Mouse (Mus musculus) forebrain, embryonic 10.5 days (tissue): ENCODE measurements around the gene Vsig10l. TPM values are rescaled to one million over a fixed set of nuclear protein-coding genes. Genes with fewer than 3 reads are reported as not detected.

Experiments used
- DNase-seq: peaks from one replicate; pipeline ENCODE4 v3.0.0-alpha.2; 2017; ENCODE audit warnings: low spot score; ENCODE audit errors: extremely low spot score
- H3K27ac ChIP-seq: fragments of 300-500 bp; sonication (generic); 2 replicates; pipeline ENCODE4 v1.5.1; 2016; ENCODE audit warnings: mild to moderate bottlenecking
- H3K27me3 ChIP-seq: fragments of 300-500 bp; sonication (generic); 2 replicates; pipeline ENCODE4 v1.6.1; 2016; ENCODE audit warnings: mild to moderate bottlenecking; ENCODE audit not compliant: poor library complexity, severe bottlenecking
- H3K36me3 ChIP-seq: fragments of 300-500 bp; sonication (generic); replicated peaks from 2 replicates; pipeline ENCODE4 v1.6.1; 2016; ENCODE audit warnings: mild to moderate bottlenecking, moderate library complexity
- H3K4me1 ChIP-seq: fragments of 300-500 bp; sonication (generic); 2 replicates; pipeline ENCODE4 v1.6.1; 2016
- H3K4me3 ChIP-seq: fragments of 300-500 bp; sonication (generic); 2 replicates; pipeline ENCODE4 v1.5.1; 2016; ENCODE audit warnings: mild to moderate bottlenecking, moderate library complexity
- H3K9me3 ChIP-seq: fragments of 300-500 bp; sonication (generic); 2 replicates; pipeline ENCODE4 v1.6.1; 2016; ENCODE audit warnings: mild to moderate bottlenecking, moderate library complexity
- WGBS: fragments of 180-500 bp; shearing (Covaris S2); methylation state at CpG from one replicate; pipeline ENCODE4 v1.1.7; 2016; 5-methylcytosine and 5-hydroxymethylcytosine counted together
- polyA plus RNA-seq: library from polyadenylated mRNA; unstranded; fragments of >200 nt; fragmentation: Nextera tagmentation; extraction: Ambion mirVana; gene quantifications from 2 replicates; pipeline ENCODE4 v1.2.1, GENCODE M21; 2016

The Vsig10l gene
- polyA plus RNA-seq, 1 experiment from 2014 or later: 2.1 TPM

- Histone ChIP-seq H3K9me3 (no peaks in the 10 kb centered on the region), H3K36me3 (no peaks in the 10 kb centered on the region), H3K27ac (peak overlapping the region; percentile 88), H3K27me3 (no peaks in the 10 kb centered on the region; the same call in 1 of the 2 replicates), H3K4me1 (peaks cover 21% of the 10 kb centered on the region), H3K4me3 (peak overlapping the region; percentile 64)
- WGBS: 9% methylated on average over 9 of the region's 9 CpGs
- DNase-seq: no peak
These were observed 20.3 kb upstream of the Vsig10l start for GRCm38 (mm10) chr7:43442684-43443083.

GRCm38 (mm10) chr7:43443126-43443916 lies 19.6 kb upstream of the Vsig10l start:
- Histone ChIP-seq H3K4me1 (peaks cover 21% of the 10 kb centered on the region), H3K9me3 (no peaks in the 10 kb centered on the region), H3K36me3 (no peaks in the 10 kb centered on the region), H3K27ac (peak overlapping the region; percentile 88), H3K27me3 (no peaks in the 10 kb centered on the region; the same call in 1 of the 2 replicates), H3K4me3 (peak overlapping the region; percentile 64)
- DNase-seq: peak; percentile 72
- under 1% methylated on average over 36 of the region's 36 CpGs for WGBS

- Histone ChIP-seq H3K9me3 (no peaks in the 10 kb centered on the region), H3K4me1 (peaks cover 21% of the 10 kb centered on the region), H3K36me3 (no peaks in the 10 kb centered on the region), H3K4me3 (peak within 1 kb of the TSS; percentile 64), H3K27me3 (no peaks in the 10 kb centered on the region; the same call in 1 of the 2 replicates), H3K27ac (peak within 1 kb of the TSS; percentile 88)
- 0% methylated on average over 27 of the region's 27 CpGs for WGBS
- DNase-seq: peak; percentile 94
These were observed 19.0 kb upstream of the Vsig10l start, which contains the start of the genes Etfb and Gm45233 for GRCm38 (mm10) chr7:43443917-43444293. Gene Etfb (plus strand): TSS chr7:43444083. Gene Gm45233 (plus strand): TSS chr7:43444128.

- 86% methylated on average over 4 of the region's 4 CpGs for WGBS
- H3K36me3 ChIP-seq: peaks cover 13% of the 10 kb centered on the region
- no peaks in the 10 kb centered on the region for H3K9me3 ChIP-seq
- no peak overlapping the region for H3K4me3 ChIP-seq
- H3K4me1 ChIP-seq: peaks cover 16% of the 10 kb centered on the region
- no peak overlapping the region for H3K27ac ChIP-seq
- H3K27me3 ChIP-seq: no peaks in the 10 kb centered on the region
- no peak for DNase-seq
These were observed 15.2 kb upstream of the Vsig10l start for GRCm38 (mm10) chr7:43447801-43448200.

DNA sequence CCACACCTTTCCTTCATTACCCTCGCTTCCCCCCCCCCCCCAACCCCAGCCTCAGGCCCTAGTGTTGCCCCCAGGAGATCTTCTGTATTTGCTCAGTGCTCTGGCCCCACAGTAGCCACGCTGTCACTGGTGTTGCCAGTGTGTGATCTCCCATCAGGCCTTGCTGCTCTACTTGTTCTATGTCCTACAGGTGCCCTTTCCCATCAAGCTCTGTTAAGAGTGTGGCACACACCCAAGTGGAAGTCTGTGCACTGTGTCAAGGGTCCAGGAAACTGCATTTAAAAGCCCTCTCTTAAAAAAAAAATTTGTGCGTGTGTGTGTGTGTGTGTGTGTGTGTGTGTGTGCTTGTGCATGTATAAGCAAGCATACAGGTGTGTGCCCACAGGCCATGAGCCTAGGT lies 14.7 kb upstream of the Vsig10l start:
- Histone ChIP-seq H3K27ac (no peak overlapping the region), H3K27me3 (no peaks in the 10 kb centered on the region), H3K9me3 (no peaks in the 10 kb centered on the region), H3K36me3 (peaks cover 17% of the 10 kb centered on the region), H3K4me1 (peaks cover 11% of the 10 kb centered on the region), H3K4me3 (no peak overlapping the region)
- no peak for DNase-seq
- WGBS: 84% methylated on average over 2 of the region's 3 CpGs

DNA sequence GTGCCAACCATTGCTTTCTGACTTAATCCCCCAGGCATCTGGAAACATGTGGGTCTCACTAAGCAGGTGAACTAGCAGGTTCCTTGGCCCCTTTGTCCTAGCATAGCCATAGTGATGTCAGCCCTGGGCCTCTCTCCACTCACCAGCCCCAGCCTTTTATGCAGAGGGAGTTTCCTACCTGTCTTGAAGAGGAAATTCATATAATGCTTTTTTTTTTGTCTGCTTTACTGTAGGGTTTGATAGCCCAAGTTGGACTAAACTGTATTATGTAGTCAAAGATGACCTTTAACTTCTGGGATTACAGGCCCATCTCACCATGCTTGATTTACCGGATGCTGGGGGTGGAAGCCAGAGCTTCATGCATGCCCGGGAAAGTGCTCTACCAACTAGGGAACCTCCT lies 13.1 kb upstream of the Vsig10l start:
- no peak overlapping the region for H3K4me3 ChIP-seq
- 96% methylated on average over 2 of the region's 2 CpGs for WGBS
- H3K9me3 ChIP-seq: no peaks in the 10 kb centered on the region
- DNase-seq: no peak
- H3K4me1 ChIP-seq: peaks cover 4% of the 10 kb centered on the region
- H3K27ac ChIP-seq: no peak overlapping the region
- peaks cover 33% of the 10 kb centered on the region for H3K36me3 ChIP-seq
- no peaks in the 10 kb centered on the region for H3K27me3 ChIP-seq

DNA sequence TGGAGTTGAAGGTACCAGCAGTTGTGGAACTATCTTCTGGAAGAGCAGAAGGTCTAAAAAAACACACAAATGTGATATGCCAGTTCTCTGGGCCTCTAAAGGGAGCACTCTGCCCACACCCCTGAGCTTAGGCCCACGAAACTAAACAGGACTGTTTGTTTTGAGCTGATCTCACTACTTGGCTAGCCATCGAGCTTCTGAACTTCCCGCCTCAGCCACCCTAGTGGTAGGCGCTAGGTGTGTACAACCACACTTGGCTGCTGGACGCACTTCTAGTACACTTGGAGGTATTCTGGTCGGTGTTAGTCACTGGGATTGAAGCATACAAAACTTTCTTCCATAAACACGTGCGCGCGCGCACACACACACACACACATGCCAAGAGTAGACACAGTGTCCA lies 11.2 kb upstream of the Vsig10l start:
- 94% methylated on average over 11 of the region's 11 CpGs for WGBS
- no peak for DNase-seq
- H3K36me3 ChIP-seq: peaks cover 52% of the 10 kb centered on the region

DNA sequence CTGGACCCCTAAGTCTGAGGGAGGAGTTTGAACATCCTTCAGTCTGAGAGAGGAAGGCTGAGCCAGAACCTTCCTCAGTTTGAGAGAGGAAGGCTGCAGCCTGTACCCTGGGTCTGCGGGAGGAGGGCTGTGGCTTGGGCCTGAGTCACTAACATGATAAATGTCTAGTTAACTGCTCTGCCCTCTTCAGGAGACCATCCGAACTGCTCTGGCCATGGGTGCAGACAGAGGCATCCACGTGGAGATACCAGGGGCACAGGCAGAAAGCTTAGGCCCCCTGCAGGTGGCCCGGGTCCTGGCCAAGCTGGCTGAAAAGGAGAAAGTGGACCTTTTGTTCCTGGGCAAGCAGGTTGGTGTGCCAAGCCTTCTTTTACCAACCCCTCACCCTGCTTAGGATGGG lies 10.3 kb upstream of the Vsig10l start:
- H3K27me3 ChIP-seq: no peaks in the 10 kb centered on the region
- H3K4me1 ChIP-seq: no peaks in the 10 kb centered on the region
- H3K27ac ChIP-seq: no peak overlapping the region
- DNase-seq: no peak
- H3K4me3 ChIP-seq: no peak overlapping the region
- H3K9me3 ChIP-seq: no peaks in the 10 kb centered on the region
- H3K36me3 ChIP-seq: peaks cover 61% of the 10 kb centered on the region
- WGBS: 36% methylated on average over 4 of the region's 4 CpGs

More for the DNA sequence above, 11.2 kb upstream of the Vsig10l start:
- H3K4me1 ChIP-seq: no peaks in the 10 kb centered on the region
- H3K27ac ChIP-seq: no peak overlapping the region
- H3K4me3 ChIP-seq: no peak overlapping the region
- no peaks in the 10 kb centered on the region for H3K9me3 ChIP-seq
- no peaks in the 10 kb centered on the region for H3K27me3 ChIP-seq

GRCm38 (mm10) chr7:43453599-43454355 lies 9.2 kb upstream of the Vsig10l start:
- H3K9me3 ChIP-seq: no peaks in the 10 kb centered on the region
- H3K27ac ChIP-seq: no peak overlapping the region
- H3K4me3 ChIP-seq: no peak overlapping the region
- no peaks in the 10 kb centered on the region for H3K27me3 ChIP-seq
- no peaks in the 10 kb centered on the region for H3K4me1 ChIP-seq
- DNase-seq: no peak
- H3K36me3 ChIP-seq: peaks cover 66% of the 10 kb centered on the region
- 96% methylated on average over 14 of the region's 14 CpGs for WGBS

GRCm38 (mm10) chr7:43454371-43454770 lies 8.6 kb upstream of the Vsig10l start:
- H3K36me3 ChIP-seq: peaks cover 66% of the 10 kb centered on the region
- WGBS: 93% methylated on average over 6 of the region's 6 CpGs

GRCm38 (mm10) chr7:43463976-43464375 lies 1.0 kb downstream of the Vsig10l start:
- 90% methylated on average over 7 of the region's 7 CpGs for WGBS
- DNase-seq: no peak
- H3K36me3 ChIP-seq: no peaks in the 10 kb centered on the region
- peaks cover 49% of the 10 kb centered on the region for H3K27me3 ChIP-seq
- no peaks in the 10 kb centered on the region for H3K9me3 ChIP-seq
- H3K4me3 ChIP-seq: no peak overlapping the region
- no peak overlapping the region for H3K27ac ChIP-seq
- peaks cover 19% of the 10 kb centered on the region for H3K4me1 ChIP-seq

More at GRCm38 (mm10) chr7:43454371-43454770, 8.6 kb upstream of the Vsig10l start:
- Histone ChIP-seq H3K4me1 (no peaks in the 10 kb centered on the region), H3K27me3 (no peaks in the 10 kb centered on the region), H3K4me3 (no peak overlapping the region), H3K27ac (no peak overlapping the region), H3K9me3 (no peaks in the 10 kb centered on the region)
- no peak for DNase-seq

DNA sequence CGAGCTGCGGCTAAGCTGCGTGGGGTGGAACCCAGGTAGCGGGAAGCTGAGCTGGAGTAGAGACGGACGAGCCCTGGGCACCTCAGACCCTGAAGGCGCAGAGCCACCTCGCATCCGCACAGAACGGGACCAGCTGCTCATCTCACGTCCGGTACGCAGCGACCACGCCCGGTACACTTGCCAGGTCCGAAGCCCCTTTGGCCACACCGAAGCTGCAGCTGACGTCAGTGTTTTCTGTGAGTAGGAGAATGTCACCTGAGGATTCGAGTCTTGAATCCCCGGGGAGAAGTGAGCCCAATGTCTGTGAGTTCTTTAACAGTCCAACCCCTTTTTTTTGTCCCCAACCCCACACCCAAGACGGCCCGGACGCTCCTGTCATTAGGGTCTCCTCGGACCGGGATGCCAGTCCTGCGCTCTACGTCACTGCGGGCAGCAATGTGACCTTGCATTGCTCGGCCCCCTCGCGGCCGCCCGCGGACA lies 2.0 kb downstream of the Vsig10l start:
- peak overlapping the region; percentile 59 for H3K4me3 ChIP-seq
- H3K4me1 ChIP-seq: peaks cover 19% of the 10 kb centered on the region
- H3K27ac ChIP-seq: peak overlapping the region; percentile 62; the same call in 1 of the 2 replicates
- H3K36me3 ChIP-seq: no peaks in the 10 kb centered on the region
- peaks cover 49% of the 10 kb centered on the region for H3K27me3 ChIP-seq
- no peaks in the 10 kb centered on the region for H3K9me3 ChIP-seq
- WGBS: 8% methylated on average over 35 of the region's 35 CpGs
- DNase-seq: peak; percentile 22
